Mouse (Mus musculus) limb, embryonic 11.5 days (tissue): ENCODE measurements around the gene Gpatch11. TPM values are rescaled to one million over a fixed set of nuclear protein-coding genes. Genes with fewer than 3 reads are reported as not detected.

Experiments used
- polyA plus RNA-seq: library from polyadenylated mRNA; unstranded; fragments of >200 nt; fragmentation: Nextera tagmentation; extraction: Ambion mirVana; gene quantifications from 2 replicates; pipeline ENCODE4 v1.2.1, GENCODE M21; 2014

Gpatch11 gene
- polyA plus RNA-seq, 1 experiment from 2014 or later: 43.2 TPM

Other genes with a start within 250 kb of the Gpatch11 start
- gene Strn, start 98.4 kb upstream of the Gpatch11 start, polyA plus RNA-seq: 6.3 TPM in 2 replicates
- gene Heatr5b, start 203 bp upstream of the Gpatch11 start, polyA plus RNA-seq: 13.2 and 14.9 TPM in 2 replicates
- 8.2 and 8.6 TPM in 2 replicates for gene Eif2ak2, start 47.0 kb downstream of the Gpatch11 start, polyA plus RNA-seq
- gene Sult6b1, start 71.4 kb downstream of the Gpatch11 start, polyA plus RNA-seq: 0.12 and 0.17 TPM in 2 replicates
- 87.8 and 88.4 TPM in 2 replicates for gene Cebpzos, start 80.9 kb downstream of the Gpatch11 start, polyA plus RNA-seq
- 68.7 and 78.5 TPM in 2 replicates for gene Cebpz, start 101.5 kb downstream of the Gpatch11 start, polyA plus RNA-seq
- 46.5 and 52.1 TPM in 2 replicates for gene Ndufaf7, start 101.6 kb downstream of the Gpatch11 start, polyA plus RNA-seq
- gene Prkd3, start 185.2 kb downstream of the Gpatch11 start, polyA plus RNA-seq: 53.8 and 55.4 TPM in 2 replicates
- 1.7 and 2.1 TPM in 2 replicates for gene Qpct, start 216.3 kb downstream of the Gpatch11 start, polyA plus RNA-seq